Mouse (Mus musculus): ENCODE results near the gene Nsun4.

- TF ChIP-seq CTCF (IDR thresholded peaks at IDR 0.05; ENCODE audit: insufficient read depth, low read depth, low read length) (no peak), POLR2A (IDR thresholded peaks at IDR 0.05; ENCODE audit: insufficient read depth, low read depth, low read length) (no peak)
These were observed 35.0 kb upstream of the Nsun4 start for GRCm38 (mm10) chr4:116088510-116089249.

Measured in olfactory bulb, adult 2 months (tissue).